Mouse (Mus musculus) thymus, adult 2 months (tissue): Measurements from ENCODE around the gene Tmc4.

Experiments
- CTCF ChIP-seq: fragments of 200-500 bp; IDR thresholded peaks from 2 replicates; pipeline ENCODE4 v1.5.1; 2012; ENCODE audit warnings: mild to moderate bottlenecking, control low read depth, low read length, moderate library complexity, borderline replicate concordance; ENCODE audit not compliant: control insufficient read depth, poor library complexity, insufficient read depth; ENCODE audit errors: extremely low read depth
- POLR2A ChIP-seq: fragments of 200-500 bp; IDR thresholded peaks from 2 replicates; pipeline ENCODE4 v1.6.1; 2012; ENCODE audit warnings: mild to moderate bottlenecking, low read length, control low read depth, moderate library complexity; ENCODE audit not compliant: control insufficient read depth, poor library complexity, insufficient read depth; ENCODE audit errors: extremely low read depth

DNA sequence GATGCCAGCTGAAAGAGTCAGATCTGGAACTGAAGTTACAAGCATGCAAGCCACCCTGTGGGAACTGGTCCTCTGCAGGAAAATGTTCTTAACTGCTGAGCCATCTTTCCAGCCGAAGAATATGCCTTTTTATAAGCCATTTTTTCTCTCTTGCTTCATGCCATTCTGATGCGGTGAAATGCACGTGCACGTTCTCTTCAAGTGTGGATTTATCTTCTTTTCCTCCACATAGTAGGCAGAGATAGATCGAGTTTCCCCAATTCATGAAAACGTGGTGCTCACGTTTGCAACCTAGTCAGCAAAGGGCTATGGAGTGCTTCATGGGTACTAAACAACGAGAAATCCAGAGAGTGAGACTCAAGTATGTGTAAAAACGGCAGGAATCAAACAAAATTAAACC is 33.5 kb downstream of the Tmc4 start:
- TF ChIP-seq POLR2A (no peak), CTCF (no peak)
